Mouse (Mus musculus) adrenal gland, postnatal 10 days (tissue): ENCODE measurements around the gene Tfcp2l1. TPM values are rescaled to one million over a fixed set of nuclear protein-coding genes. Genes with fewer than 3 reads are reported as not detected.

Experiments used
- total RNA-seq, 2 experiments: library from RNA; stranded (reverse); gene quantifications; 2 replicates each; pipeline ENCODE4 v1.2.3; 2021

Gene Tfcp2l1
- total RNA-seq, 2 experiments from 2014 or later = 1.1 TPM

Other genes starting within 250 kb of the Tfcp2l1 start
- gene Clasp1, start 238.9 kb upstream of the Tfcp2l1 start, total RNA-seq = 10 to 100 TPM; 39.7 to 60.7 TPM